Mouse (Mus musculus) olfactory bulb, adult 2 months (tissue): ENCODE data around the gene Rbfox3. TPM values are rescaled to one million over a fixed set of nuclear protein-coding genes. Genes with fewer than 3 reads are reported as not detected.

ENCODE experiments used
- H3K27ac ChIP-seq: fragments of 200-500 bp; 2 replicates; pipeline ENCODE4 v1.5.1; 2012; ENCODE audit warnings: low read depth, low read length; ENCODE audit not compliant: insufficient read depth
- H3K4me1 ChIP-seq: fragments of 200-500 bp; 2 replicates; pipeline ENCODE4 v1.6.1; 2012; ENCODE audit warnings: low read length; ENCODE audit not compliant: control insufficient read depth, insufficient read depth
- H3K4me3 ChIP-seq: fragments of 200-500 bp; 2 replicates; pipeline ENCODE4 v1.5.1; 2012; ENCODE audit warnings: mild to moderate bottlenecking, low read depth, low read length, moderate library complexity; ENCODE audit not compliant: insufficient read depth
- CTCF ChIP-seq: fragments of 200-500 bp; IDR thresholded peaks from 2 replicates; pipeline ENCODE4 v1.5.1; 2012; ENCODE audit warnings: low read depth, mild to moderate bottlenecking, low read length, moderate library complexity; ENCODE audit not compliant: insufficient read depth
- POLR2A ChIP-seq: fragments of 200-500 bp; IDR thresholded peaks from 2 replicates; pipeline ENCODE4 v1.6.1; 2012; ENCODE audit warnings: mild to moderate bottlenecking, low read depth, low read length, moderate library complexity; ENCODE audit not compliant: insufficient read depth
- WGBS: fragments of 180-500 bp; shearing (Covaris S2); methylation state at CpG from one replicate; pipeline ENCODE4 v1.1.7; 2018; 5-methylcytosine and 5-hydroxymethylcytosine counted together
- polyA plus RNA-seq: library from polyadenylated mRNA; stranded (reverse); fragments of >200 nt; gene quantifications from 2 replicates; pipeline ENCODE4 v1.2.4, GENCODE M21; 2012; ENCODE audit warnings: low replicate concordance; ENCODE audit not compliant: missing spikeins, insufficient read depth, insufficient read length

Gene Rbfox3
- polyA plus RNA-seq, 1 experiment: not detected

- TF ChIP-seq CTCF (no peak), POLR2A (no peak)
- Histone ChIP-seq H3K4me1 (peaks cover 17% of the 10 kb centered on the region), H3K27ac (no peak overlapping the region), H3K4me3 (no peak overlapping the region)
- WGBS: 76% methylated on average over 3 of the region's 3 CpGs
Observed at GRCm38 (mm10) chr11:118645158-118645557, 266.2 kb downstream of the Rbfox3 start.

- TF ChIP-seq POLR2A: no peak
- TF ChIP-seq CTCF: no peak
- Histone ChIP-seq H3K4me1 (peaks cover 9% of the 10 kb centered on the region), H3K4me3 (no peak overlapping the region), H3K27ac (no peak overlapping the region)
- WGBS: 98% methylated on average over 4 of the region's 4 CpGs
Observed at GRCm38 (mm10) chr11:118640706-118641105, 270.7 kb downstream of the Rbfox3 start.

GRCm38 (mm10) chr11:118637718-118638117 is 273.7 kb downstream of the Rbfox3 start:
- TF ChIP-seq POLR2A (no peak), CTCF (no peak)
- Histone ChIP-seq H3K27ac (no peak overlapping the region), H3K4me3 (no peak overlapping the region), H3K4me1 (peaks cover 12% of the 10 kb centered on the region; the same call in 1 of the 2 replicates)
- 67% methylated on average over 10 of the region's 10 CpGs for WGBS

GRCm38 (mm10) chr11:118634647-118635046 is 276.8 kb downstream of the Rbfox3 start:
- 55% methylated on average over 8 of the region's 8 CpGs for WGBS
- no peak overlapping the region for H3K27ac ChIP-seq
- TF ChIP-seq CTCF: peak; percentile 70; the same call in 1 of the 2 replicates
- TF ChIP-seq POLR2A: no peak
- H3K4me1 ChIP-seq: peaks cover 23% of the 10 kb centered on the region
- H3K4me3 ChIP-seq: no peak overlapping the region

- 97% methylated on average over 1 of the region's 1 CpGs for WGBS
- H3K4me3 ChIP-seq: no peak overlapping the region
- TF ChIP-seq POLR2A: no peak
- TF ChIP-seq CTCF: no peak
- no peak overlapping the region for H3K27ac ChIP-seq
- H3K4me1 ChIP-seq: peaks cover 56% of the 10 kb centered on the region
Observed at GRCm38 (mm10) chr11:118629718-118630117, 281.7 kb downstream of the Rbfox3 start.

GRCm38 (mm10) chr11:118627541-118627940 is 283.9 kb downstream of the Rbfox3 start:
- WGBS: 76% methylated on average over 5 of the region's 5 CpGs
- TF ChIP-seq CTCF: no peak
- no peak for TF ChIP-seq POLR2A
- Histone ChIP-seq H3K27ac (no peak overlapping the region), H3K4me1 (peaks cover 59% of the 10 kb centered on the region), H3K4me3 (no peak overlapping the region)

GRCm38 (mm10) chr11:118620869-118621268 is 290.5 kb downstream of the Rbfox3 start:
- no peak overlapping the region for H3K27ac ChIP-seq
- WGBS: 80% methylated on average over 4 of the region's 4 CpGs
- H3K4me3 ChIP-seq: no peak overlapping the region
- no peak for TF ChIP-seq CTCF
- TF ChIP-seq POLR2A: no peak
- H3K4me1 ChIP-seq: peaks cover 23% of the 10 kb centered on the region

- Histone ChIP-seq H3K4me1 (peaks cover 19% of the 10 kb centered on the region), H3K4me3 (no peak overlapping the region), H3K27ac (no peak overlapping the region)
- TF ChIP-seq POLR2A (no peak), CTCF (no peak)
- WGBS: 67% methylated on average over 4 of the region's 4 CpGs
Observed at GRCm38 (mm10) chr11:118614126-118614525, 297.3 kb downstream of the Rbfox3 start.

- H3K4me3 ChIP-seq: no peak overlapping the region
- H3K4me1 ChIP-seq: peaks cover 20% of the 10 kb centered on the region
- H3K27ac ChIP-seq: no peak overlapping the region
- 13% methylated on average over 12 of the region's 14 CpGs for WGBS
- TF ChIP-seq CTCF (no peak), POLR2A (no peak)
Observed at GRCm38 (mm10) chr11:118610128-118610527, 301.3 kb downstream of the Rbfox3 start.
